Mouse (Mus musculus): ENCODE results near the gene Nfib. TPM values are rescaled to one million over a fixed set of nuclear protein-coding genes. Genes with fewer than 3 reads are reported as not detected.

The Nfib gene
- polyA plus RNA-seq, 1 experiment from 2014 or later = 263 TPM

- 9% methylated on average over 8 of the region's 8 CpGs for WGBS
- no peaks in the 10 kb centered on the region for H3K9me3 ChIP-seq (ENCODE audit: control insufficient read depth, low read length)
- H3K4me2 ChIP-seq (ENCODE audit: low read length) = peak overlapping the region; percentile 97
- H3K4me1 ChIP-seq (replicated peaks; ENCODE audit: control insufficient read depth, insufficient read depth, low read length) = peaks cover 3% of the 10 kb centered on the region; the same call in 1 of the 2 replicates
- H3K27ac ChIP-seq (ENCODE audit: low read length) = peak overlapping the region; percentile 100
- no peaks in the 10 kb centered on the region for H3K27me3 ChIP-seq (replicated peaks; ENCODE audit: control insufficient read depth, insufficient read depth, low read length)
- no peak for ATAC-seq
- no peaks in the 10 kb centered on the region for H3K36me3 ChIP-seq (ENCODE audit: control insufficient read depth, insufficient read depth)
- peak overlapping the region; percentile 94 for H3K4me3 ChIP-seq (replicated peaks; ENCODE audit: low read length)
- H3K9ac ChIP-seq (replicated peaks; ENCODE audit: low read depth, low read length) = peak overlapping the region; percentile 100
Observed at GRCm38 (mm10) chr4:82503274-82504014, 202.1 kb downstream of the Nfib start.

- Histone ChIP-seq H3K27ac (ENCODE audit: low read length) (peak overlapping the region; percentile 87), H3K4me1 (replicated peaks; ENCODE audit: control insufficient read depth, insufficient read depth, low read length) (0 out of 2 replicates have a peak, but pooled peaks cover 3% of the 10 kb centered on the region), H3K4me3 (replicated peaks; ENCODE audit: low read length) (peak overlapping the region; percentile 94), H3K27me3 (replicated peaks; ENCODE audit: control insufficient read depth, insufficient read depth, low read length) (no peaks in the 10 kb centered on the region), H3K9ac (replicated peaks; ENCODE audit: low read depth, low read length) (peak overlapping the region; percentile 68), H3K9me3 (ENCODE audit: control insufficient read depth, low read length) (no peaks in the 10 kb centered on the region), H3K36me3 (ENCODE audit: control insufficient read depth, insufficient read depth) (no peaks in the 10 kb centered on the region; the same call in 1 of the 2 replicates), H3K4me2 (ENCODE audit: low read length) (peak overlapping the region; percentile 53)
- 28% methylated on average over 2 of the region's 2 CpGs for WGBS
- ATAC-seq = no peak
Observed at GRCm38 (mm10) chr4:82502611-82503010, 202.9 kb downstream of the Nfib start.

- ATAC-seq = no peak
- H3K9ac ChIP-seq (replicated peaks; ENCODE audit: low read depth, low read length) = peak overlapping the region; percentile 61
- no peaks in the 10 kb centered on the region; the same call in 1 of the 2 replicates for H3K36me3 ChIP-seq (ENCODE audit: control insufficient read depth, insufficient read depth)
- H3K4me3 ChIP-seq (replicated peaks; ENCODE audit: low read length) = peak overlapping the region; percentile 54
- H3K4me2 ChIP-seq (ENCODE audit: low read length) = peak overlapping the region; percentile 48
- WGBS = 10% methylated on average over 5 of the region's 5 CpGs
- no peaks in the 10 kb centered on the region for H3K27me3 ChIP-seq (replicated peaks; ENCODE audit: control insufficient read depth, insufficient read depth, low read length)
- no peaks in the 10 kb centered on the region for H3K9me3 ChIP-seq (ENCODE audit: control insufficient read depth, low read length)
- H3K27ac ChIP-seq (ENCODE audit: low read length) = peak overlapping the region; percentile 82
- H3K4me1 ChIP-seq (replicated peaks; ENCODE audit: control insufficient read depth, insufficient read depth, low read length) = peaks cover 5% of the 10 kb centered on the region; the same call in 1 of the 2 replicates
Observed at GRCm38 (mm10) chr4:82502012-82502411, 203.5 kb downstream of the Nfib start.

- H3K4me3 ChIP-seq (replicated peaks; ENCODE audit: low read length) = peak overlapping the region; percentile 53
- peaks cover 7% of the 10 kb centered on the region for H3K4me1 ChIP-seq (replicated peaks; ENCODE audit: control insufficient read depth, insufficient read depth, low read length)
- no peak for ATAC-seq
- 26% methylated on average over 5 of the region's 5 CpGs for WGBS
- H3K9me3 ChIP-seq (ENCODE audit: control insufficient read depth, low read length) = no peaks in the 10 kb centered on the region
- no peaks in the 10 kb centered on the region for H3K27me3 ChIP-seq (replicated peaks; ENCODE audit: control insufficient read depth, insufficient read depth, low read length)
- H3K4me2 ChIP-seq (ENCODE audit: low read length) = peak overlapping the region; percentile 49
- H3K9ac ChIP-seq (replicated peaks; ENCODE audit: low read depth, low read length) = peak overlapping the region; percentile 75
- no peaks in the 10 kb centered on the region; the same call in 1 of the 2 replicates for H3K36me3 ChIP-seq (ENCODE audit: control insufficient read depth, insufficient read depth)
- peak overlapping the region; percentile 92 for H3K27ac ChIP-seq (ENCODE audit: low read length)
Observed at GRCm38 (mm10) chr4:82500578-82501098, 204.9 kb downstream of the Nfib start.

- peak overlapping the region; percentile 53 for H3K4me3 ChIP-seq (replicated peaks; ENCODE audit: low read length)
- peaks cover 7% of the 10 kb centered on the region for H3K4me1 ChIP-seq (replicated peaks; ENCODE audit: control insufficient read depth, insufficient read depth, low read length)
- peak overlapping the region; percentile 49 for H3K4me2 ChIP-seq (ENCODE audit: low read length)
- WGBS = 21% methylated on average over 9 of the region's 9 CpGs
- H3K27me3 ChIP-seq (replicated peaks; ENCODE audit: control insufficient read depth, insufficient read depth, low read length) = no peaks in the 10 kb centered on the region
- ATAC-seq = no peak
- H3K9ac ChIP-seq (replicated peaks; ENCODE audit: low read depth, low read length) = peak overlapping the region; percentile 75
- no peaks in the 10 kb centered on the region; the same call in 1 of the 2 replicates for H3K36me3 ChIP-seq (ENCODE audit: control insufficient read depth, insufficient read depth)
- peak overlapping the region; percentile 92 for H3K27ac ChIP-seq (ENCODE audit: low read length)
- no peaks in the 10 kb centered on the region for H3K9me3 ChIP-seq (ENCODE audit: control insufficient read depth, low read length)
Observed at GRCm38 (mm10) chr4:82499725-82500577, 205.6 kb downstream of the Nfib start.

- peak; percentile 43 for ATAC-seq
- Histone ChIP-seq H3K9me3 (ENCODE audit: control insufficient read depth, low read length) (no peaks in the 10 kb centered on the region), H3K4me1 (replicated peaks; ENCODE audit: control insufficient read depth, insufficient read depth, low read length) (peaks cover 10% of the 10 kb centered on the region), H3K4me2 (ENCODE audit: low read length) (peak overlapping the region; percentile 49), H3K9ac (replicated peaks; ENCODE audit: low read depth, low read length) (peak overlapping the region; percentile 75), H3K36me3 (ENCODE audit: control insufficient read depth, insufficient read depth) (no peaks in the 10 kb centered on the region; the same call in 1 of the 2 replicates), H3K4me3 (replicated peaks; ENCODE audit: low read length) (peak overlapping the region; percentile 53), H3K27ac (ENCODE audit: low read length) (peak overlapping the region; percentile 92), H3K27me3 (replicated peaks; ENCODE audit: control insufficient read depth, insufficient read depth, low read length) (no peaks in the 10 kb centered on the region)
- 20% methylated on average over 5 of the region's 5 CpGs for WGBS
Observed at GRCm38 (mm10) chr4:82499238-82499637, 206.3 kb downstream of the Nfib start.

- Histone ChIP-seq H3K27me3 (replicated peaks; ENCODE audit: control insufficient read depth, insufficient read depth, low read length) (no peaks in the 10 kb centered on the region), H3K9ac (replicated peaks; ENCODE audit: low read depth, low read length) (peak overlapping the region; percentile 71), H3K4me2 (ENCODE audit: low read length) (peak overlapping the region; percentile 49), H3K4me3 (replicated peaks; ENCODE audit: low read length) (peak overlapping the region; percentile 46), H3K36me3 (ENCODE audit: control insufficient read depth, insufficient read depth) (no peaks in the 10 kb centered on the region; the same call in 1 of the 2 replicates), H3K9me3 (ENCODE audit: control insufficient read depth, low read length) (no peaks in the 10 kb centered on the region), H3K27ac (ENCODE audit: low read length) (peak overlapping the region; percentile 87), H3K4me1 (replicated peaks; ENCODE audit: control insufficient read depth, insufficient read depth, low read length) (peaks cover 22% of the 10 kb centered on the region)
- peak; percentile 8; the same call in 1 of the 2 replicates for ATAC-seq
- WGBS = 50% methylated on average over 26 of the region's 26 CpGs
Observed at GRCm38 (mm10) chr4:82497671-82498631, 207.6 kb downstream of the Nfib start.

GRCm38 (mm10) chr4:82497141-82497566 lies 208.4 kb downstream of the Nfib start:
- peak overlapping the region; percentile 46 for H3K4me3 ChIP-seq (replicated peaks; ENCODE audit: low read length)
- WGBS = 44% methylated on average over 8 of the region's 8 CpGs
- no peaks in the 10 kb centered on the region for H3K27me3 ChIP-seq (replicated peaks; ENCODE audit: control insufficient read depth, insufficient read depth, low read length)
- H3K4me2 ChIP-seq (ENCODE audit: low read length) = peak overlapping the region; percentile 49
- no peaks in the 10 kb centered on the region for H3K9me3 ChIP-seq (ENCODE audit: control insufficient read depth, low read length)
- ATAC-seq = no peak
- peak overlapping the region; percentile 87 for H3K27ac ChIP-seq (ENCODE audit: low read length)
- no peaks in the 10 kb centered on the region; the same call in 1 of the 2 replicates for H3K36me3 ChIP-seq (ENCODE audit: control insufficient read depth, insufficient read depth)
- H3K9ac ChIP-seq (replicated peaks; ENCODE audit: low read depth, low read length) = peak overlapping the region; percentile 71
- peaks cover 30% of the 10 kb centered on the region for H3K4me1 ChIP-seq (replicated peaks; ENCODE audit: control insufficient read depth, insufficient read depth, low read length)

Data from forebrain, embryonic 16.5 days (tissue).